Mouse (Mus musculus): ENCODE results near the gene Cldn3. TPM values are rescaled to one million over a fixed set of nuclear protein-coding genes. Genes with fewer than 3 reads are reported as not detected.

Cldn3 gene
- polyA plus RNA-seq, 1 experiment from 2014 or later: 137 TPM

- Histone ChIP-seq H3K36me3 (ENCODE audit: insufficient read depth) (no peaks in the 10 kb centered on the region), H3K9ac (no peak overlapping the region), H3K27ac (ENCODE audit: low read depth) (no peak overlapping the region), H3K27me3 (ENCODE audit: insufficient read depth, low read length) (no peaks in the 10 kb centered on the region), H3K4me3 (ENCODE audit: low read depth, low read length) (no peak overlapping the region), H3K9me3 (ENCODE audit: low read depth, low read length) (no peaks in the 10 kb centered on the region), H3K4me2 (no peak overlapping the region), H3K4me1 (ENCODE audit: insufficient read depth) (no peaks in the 10 kb centered on the region; the same call in 1 of the 2 replicates)
- TF ChIP-seq CTCF (IDR thresholded peaks at IDR 0.05; ENCODE audit: low read depth): no peak
- no peak for DNase-seq
- no peak for ATAC-seq (ENCODE audit: insufficient read depth)
- WGBS: 45% methylated on average over 2 of the region's 2 CpGs
These were observed 11.1 kb upstream of the Cldn3 start for GRCm38 (mm10) chr5:134974921-134975320.

- H3K4me1 ChIP-seq (ENCODE audit: insufficient read depth): no peaks in the 10 kb centered on the region; the same call in 1 of the 2 replicates
- no peaks in the 10 kb centered on the region for H3K27me3 ChIP-seq (ENCODE audit: insufficient read depth, low read length)
- no peak overlapping the region for H3K27ac ChIP-seq (ENCODE audit: low read depth)
- no peak overlapping the region for H3K4me2 ChIP-seq
- DNase-seq (no peak), ATAC-seq (ENCODE audit: insufficient read depth) (no peak)
- no peaks in the 10 kb centered on the region for H3K9me3 ChIP-seq (ENCODE audit: low read depth, low read length)
- no peak for TF ChIP-seq CTCF (IDR thresholded peaks at IDR 0.05; ENCODE audit: low read depth)
- H3K4me3 ChIP-seq (ENCODE audit: low read depth, low read length): no peak overlapping the region
- WGBS: 73% methylated on average over 2 of the region's 2 CpGs
- H3K36me3 ChIP-seq (ENCODE audit: insufficient read depth): no peaks in the 10 kb centered on the region
- H3K9ac ChIP-seq: no peak overlapping the region
These were observed 9.8 kb upstream of the Cldn3 start for GRCm38 (mm10) chr5:134976164-134976563.

- no peaks in the 10 kb centered on the region for H3K27me3 ChIP-seq (ENCODE audit: insufficient read depth, low read length)
- no peaks in the 10 kb centered on the region; the same call in 1 of the 2 replicates for H3K4me1 ChIP-seq (ENCODE audit: insufficient read depth)
- no peak overlapping the region for H3K27ac ChIP-seq (ENCODE audit: low read depth)
- H3K36me3 ChIP-seq (ENCODE audit: insufficient read depth): no peaks in the 10 kb centered on the region
- ATAC-seq (ENCODE audit: insufficient read depth) (no peak), DNase-seq (no peak)
- no peak overlapping the region for H3K4me3 ChIP-seq (ENCODE audit: low read depth, low read length)
- H3K9ac ChIP-seq: no peak overlapping the region
- no peaks in the 10 kb centered on the region for H3K9me3 ChIP-seq (ENCODE audit: low read depth, low read length)
- no peak for TF ChIP-seq CTCF (IDR thresholded peaks at IDR 0.05; ENCODE audit: low read depth)
- no peak overlapping the region for H3K4me2 ChIP-seq
- 78% methylated on average over 14 of the region's 14 CpGs for WGBS
These were observed 9.3 kb upstream of the Cldn3 start for GRCm38 (mm10) chr5:134976577-134977250.

GRCm38 (mm10) chr5:134977837-134978236 is 8.2 kb upstream of the Cldn3 start:
- 78% methylated on average over 4 of the region's 4 CpGs for WGBS
- H3K4me3 ChIP-seq (ENCODE audit: low read depth, low read length): no peak overlapping the region
- H3K36me3 ChIP-seq (ENCODE audit: insufficient read depth): no peaks in the 10 kb centered on the region
- no peaks in the 10 kb centered on the region for H3K9me3 ChIP-seq (ENCODE audit: low read depth, low read length)
- TF ChIP-seq CTCF (IDR thresholded peaks at IDR 0.05; ENCODE audit: low read depth): no peak
- no peak for ATAC-seq (ENCODE audit: insufficient read depth)
- no peaks in the 10 kb centered on the region for H3K27me3 ChIP-seq (ENCODE audit: insufficient read depth, low read length)
- H3K9ac ChIP-seq: no peak overlapping the region
- H3K27ac ChIP-seq (ENCODE audit: low read depth): no peak overlapping the region
- no peak overlapping the region for H3K4me2 ChIP-seq
- H3K4me1 ChIP-seq (ENCODE audit: insufficient read depth): no peaks in the 10 kb centered on the region; the same call in 1 of the 2 replicates
- DNase-seq: no peak

- H3K36me3 ChIP-seq (ENCODE audit: insufficient read depth): no peaks in the 10 kb centered on the region
- H3K4me2 ChIP-seq: no peak overlapping the region
- TF ChIP-seq CTCF (IDR thresholded peaks at IDR 0.05; ENCODE audit: low read depth): no peak
- H3K27ac ChIP-seq (ENCODE audit: low read depth): no peak overlapping the region
- H3K27me3 ChIP-seq (ENCODE audit: insufficient read depth, low read length): peaks cover 19% of the 10 kb centered on the region
- 60% methylated on average over 10 of the region's 10 CpGs for WGBS
- H3K4me3 ChIP-seq (ENCODE audit: low read depth, low read length): no peak overlapping the region
- ATAC-seq (ENCODE audit: insufficient read depth): no peak
- no peaks in the 10 kb centered on the region for H3K4me1 ChIP-seq (ENCODE audit: insufficient read depth)
- no peak for DNase-seq
- no peak overlapping the region for H3K9ac ChIP-seq
- no peaks in the 10 kb centered on the region for H3K9me3 ChIP-seq (ENCODE audit: low read depth, low read length)
These were observed 4.9 kb upstream of the Cldn3 start for GRCm38 (mm10) chr5:134981149-134981548.

GRCm38 (mm10) chr5:134983111-134983510 is 2.9 kb upstream of the Cldn3 start:
- no peak overlapping the region for H3K9ac ChIP-seq
- no peak overlapping the region for H3K4me3 ChIP-seq (ENCODE audit: low read depth, low read length)
- H3K9me3 ChIP-seq (ENCODE audit: low read depth, low read length): no peaks in the 10 kb centered on the region
- H3K27ac ChIP-seq (ENCODE audit: low read depth): no peak overlapping the region
- TF ChIP-seq CTCF (IDR thresholded peaks at IDR 0.05; ENCODE audit: low read depth): no peak
- H3K4me2 ChIP-seq: no peak overlapping the region
- H3K27me3 ChIP-seq (ENCODE audit: insufficient read depth, low read length): peaks cover 39% of the 10 kb centered on the region
- H3K4me1 ChIP-seq (ENCODE audit: insufficient read depth): no peaks in the 10 kb centered on the region
- DNase-seq (no peak), ATAC-seq (ENCODE audit: insufficient read depth) (no peak)
- 53% methylated on average over 1 of the region's 1 CpGs for WGBS
- no peaks in the 10 kb centered on the region for H3K36me3 ChIP-seq (ENCODE audit: insufficient read depth)

GRCm38 (mm10) chr5:134983771-134984170 is 2.2 kb upstream of the Cldn3 start:
- H3K4me1 ChIP-seq (ENCODE audit: insufficient read depth): no peaks in the 10 kb centered on the region
- ATAC-seq (ENCODE audit: insufficient read depth) (no peak), DNase-seq (no peak)
- no peaks in the 10 kb centered on the region for H3K9me3 ChIP-seq (ENCODE audit: low read depth, low read length)
- H3K27me3 ChIP-seq (ENCODE audit: insufficient read depth, low read length): peaks cover 39% of the 10 kb centered on the region
- no peak overlapping the region for H3K4me3 ChIP-seq (ENCODE audit: low read depth, low read length)
- peak overlapping the region; percentile 29; the same call in 1 of the 2 replicates for H3K9ac ChIP-seq
- WGBS: 10% methylated on average over 3 of the region's 3 CpGs
- H3K27ac ChIP-seq (ENCODE audit: low read depth): no peak overlapping the region
- TF ChIP-seq CTCF (IDR thresholded peaks at IDR 0.05; ENCODE audit: low read depth): no peak
- H3K36me3 ChIP-seq (ENCODE audit: insufficient read depth): no peaks in the 10 kb centered on the region
- no peak overlapping the region for H3K4me2 ChIP-seq

All from lung, embryonic 14.5 days (tissue).